Mouse (Mus musculus): ENCODE data around the gene Kdm5c.

DNA sequence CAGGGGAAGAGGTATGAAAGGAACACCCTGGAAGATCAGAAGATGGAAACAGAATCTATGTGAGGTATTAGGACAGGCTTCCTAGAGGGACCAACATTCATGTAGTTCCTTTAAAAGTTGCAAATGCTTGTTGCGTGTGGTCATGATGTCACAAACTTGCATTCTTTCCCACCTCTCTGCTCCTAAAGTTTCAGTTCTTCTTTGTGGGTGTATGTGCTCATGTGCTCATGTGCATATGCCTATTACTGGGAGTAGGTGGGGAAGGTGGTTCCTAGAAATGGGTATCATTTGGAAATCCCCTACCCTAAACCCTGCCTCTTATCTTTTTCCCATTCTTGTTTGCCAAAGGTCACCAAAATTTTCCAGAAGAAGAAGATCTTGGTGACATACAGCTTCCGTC, 14.3 kb upstream of the Kdm5c start:
- TF ChIP-seq CTCF (IDR thresholded peaks at IDR 0.05; ENCODE audit: control insufficient read depth, insufficient read depth, low read length) (no peak), POLR2A (IDR thresholded peaks at IDR 0.05; ENCODE audit: borderline replicate concordance, control insufficient read depth, low read depth, low read length) (no peak)
